In the genomic region with DNA sequence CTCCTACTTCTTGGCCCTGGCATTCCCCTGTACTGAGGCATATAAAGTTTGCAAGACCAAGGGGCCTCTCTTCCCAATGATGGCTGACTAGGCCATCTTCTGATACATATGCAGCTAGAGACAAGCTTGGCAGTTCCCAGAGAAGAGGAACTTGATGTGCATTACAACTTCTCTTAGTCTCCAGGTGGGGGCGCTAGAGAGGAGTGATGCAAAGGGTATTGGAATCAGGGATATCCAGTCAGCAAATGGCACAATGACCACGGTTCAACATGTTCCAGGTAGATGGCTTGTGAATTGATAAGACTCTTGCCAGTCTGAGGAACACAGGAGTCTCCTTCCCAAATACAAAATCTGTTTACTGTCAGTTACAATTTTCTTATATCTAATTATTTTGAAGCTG, we compare ENCODE assay signal across 17 mouse cellular contexts.
DNase-seq lines count a peak whose midpoint lies in the region; TF ChIP-seq lines count a peak whose summit lies in the region.
"Had no signal": no experiment of that assay in that cellular context is flagged by ENCODE, and none has a peak within 500 bp of the region (broad histone marks: within the 10 kb centered on the region; RNA-seq: fewer than 3 reads in every experiment).

No protein-coding gene starts in this region.

- no peak overlapping the region for H3K27ac ChIP-seq in left cerebral cortex, adult 2 months
- H3K27ac ChIP-seq: embryonic facial prominence, embryonic 13.5 days; forebrain, embryonic 10.5 days; kidney, postnatal 0 days; liver, embryonic 15.5 days; neural tube, embryonic 12.5 days had no signal

- peak; percentile 11 for TF ChIP-seq CTCF in left cerebral cortex, adult 2 months (IDR thresholded peaks at IDR 0.05)

- intact Hi-C loops in left cerebral cortex, adult 2 months (cut with DNase I), result no loop called here

- DNase-seq in adrenal gland, postnatal 10 days, result peak; percentile 3
- DNase-seq in adrenal gland, postnatal 25 days, result no peak
- DNase-seq in left cerebral cortex, adult 2 months (ENCODE audit: extremely low spot score in 1 of 2, low spot score in 2 of 2), result no peak
- no peak for DNase-seq in left cerebral cortex, adult 9 months (ENCODE audit: low spot score in 2 of 2)
- peak; percentile 9 for DNase-seq in CD4-positive helper T cell, adult 2 months (ENCODE audit: low read depth, low spot score)
- peak; percentile 42 for DNase-seq in induced T-regulatory cell, adult 2 months (ENCODE audit: low read depth)
- DNase-seq in Muller cell, postnatal 12 days (ENCODE audit: inconsistent ontology term), result no peak
- DNase-seq in layer of hippocampus, adult 9-10 months (ENCODE audit: low spot score), result no peak
- DNase-seq: cerebellum, postnatal 25 days; left cerebral cortex, postnatal 4 days; lung, postnatal 4 days; midbrain, embryonic 14.5 days had no signal

- H3K4me3 ChIP-seq in left cerebral cortex, adult 2 months, result no peak overlapping the region
- H3K4me3 ChIP-seq: embryonic facial prominence, embryonic 13.5 days; forebrain, embryonic 10.5 days; liver, embryonic 15.5 days; neural tube, embryonic 12.5 days had no signal

Comparison
In these comparisons a context has a peak if more than half of its experiments do, and no peak if none do; other contexts are left out.
1. DNase-seq: peak in adrenal gland, postnatal 10 days (single experiment), CD4-positive helper T cell, adult 2 months (single experiment) and induced T-regulatory cell, adult 2 months (single experiment); none in adrenal gland, postnatal 25 days (single experiment), left cerebral cortex, adult 2 months (0 of 2), left cerebral cortex, adult 9 months (0 of 2), Muller cell, postnatal 12 days (single experiment) and layer of hippocampus, adult 9-10 months (single experiment).